Mouse (Mus musculus): ENCODE measurements around the gene Ctnna3.
"Not testable (repeated sequence)": the region's sequence is repeated elsewhere in the genome, so short reads cannot be mapped to it uniquely, and the experiment has no call there.

Ctnna3 gene

DNA sequence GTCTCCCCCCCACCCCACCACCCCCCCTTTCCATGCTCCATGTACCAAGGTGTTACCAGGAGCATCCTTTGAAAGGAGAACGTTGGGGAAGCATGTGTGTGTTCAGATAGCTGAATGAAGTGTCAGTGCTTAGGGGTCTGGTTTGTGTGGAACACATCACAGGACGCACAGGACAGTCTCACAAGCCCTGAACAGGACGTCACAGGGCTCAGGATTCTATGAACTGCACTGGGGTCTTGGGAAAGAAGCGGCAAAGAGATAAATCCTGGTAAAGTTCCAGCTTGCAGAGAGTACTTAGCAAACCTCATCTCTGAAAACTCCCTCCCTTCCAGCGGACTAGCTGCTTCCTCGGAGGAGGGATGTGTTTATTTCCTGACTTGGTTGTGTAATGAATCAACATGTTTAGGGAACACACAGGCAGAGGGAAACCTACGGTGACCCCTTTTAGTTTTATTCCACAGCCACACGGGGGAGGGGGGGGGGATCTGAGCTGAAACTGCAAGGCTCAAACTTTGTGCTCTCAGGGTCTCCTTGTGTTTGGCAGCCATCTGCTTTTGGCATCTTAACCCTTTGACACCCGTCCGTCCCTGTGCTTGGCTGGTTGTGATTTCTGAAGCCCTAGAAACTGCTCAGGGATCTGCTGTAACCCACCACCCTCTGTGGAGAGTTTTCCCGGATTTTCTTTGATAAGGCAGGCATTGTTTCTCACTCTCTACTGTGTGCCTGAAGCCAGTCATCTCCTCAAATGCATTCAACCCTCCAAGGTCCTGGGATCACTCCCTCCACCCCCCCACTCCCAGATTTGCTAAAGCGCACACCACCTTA lies 656.9 kb downstream of the Ctnna3 start:
- DNase-seq, result peak; percentile 55

DNA sequence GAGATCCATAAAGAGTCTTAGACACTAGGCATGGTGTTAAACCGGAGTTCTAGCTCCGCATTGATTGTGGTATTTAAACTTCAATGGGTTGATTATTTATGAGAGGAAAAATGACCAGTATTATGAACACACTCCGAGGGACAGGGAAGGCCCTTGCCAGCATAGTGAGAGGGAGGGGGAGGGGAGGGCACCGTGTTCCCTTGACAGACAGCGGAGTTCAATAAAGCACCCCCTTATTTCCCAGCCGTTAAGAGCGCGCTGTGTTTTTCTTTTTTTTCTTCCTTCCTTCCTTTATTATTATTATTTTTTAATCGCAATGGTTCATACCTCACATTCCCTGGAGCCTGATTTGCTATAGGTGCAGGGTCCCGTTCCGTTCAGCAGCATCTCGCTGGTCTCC lies 657.6 kb downstream of the Ctnna3 start:
- peak; percentile 62 for DNase-seq

DNA sequence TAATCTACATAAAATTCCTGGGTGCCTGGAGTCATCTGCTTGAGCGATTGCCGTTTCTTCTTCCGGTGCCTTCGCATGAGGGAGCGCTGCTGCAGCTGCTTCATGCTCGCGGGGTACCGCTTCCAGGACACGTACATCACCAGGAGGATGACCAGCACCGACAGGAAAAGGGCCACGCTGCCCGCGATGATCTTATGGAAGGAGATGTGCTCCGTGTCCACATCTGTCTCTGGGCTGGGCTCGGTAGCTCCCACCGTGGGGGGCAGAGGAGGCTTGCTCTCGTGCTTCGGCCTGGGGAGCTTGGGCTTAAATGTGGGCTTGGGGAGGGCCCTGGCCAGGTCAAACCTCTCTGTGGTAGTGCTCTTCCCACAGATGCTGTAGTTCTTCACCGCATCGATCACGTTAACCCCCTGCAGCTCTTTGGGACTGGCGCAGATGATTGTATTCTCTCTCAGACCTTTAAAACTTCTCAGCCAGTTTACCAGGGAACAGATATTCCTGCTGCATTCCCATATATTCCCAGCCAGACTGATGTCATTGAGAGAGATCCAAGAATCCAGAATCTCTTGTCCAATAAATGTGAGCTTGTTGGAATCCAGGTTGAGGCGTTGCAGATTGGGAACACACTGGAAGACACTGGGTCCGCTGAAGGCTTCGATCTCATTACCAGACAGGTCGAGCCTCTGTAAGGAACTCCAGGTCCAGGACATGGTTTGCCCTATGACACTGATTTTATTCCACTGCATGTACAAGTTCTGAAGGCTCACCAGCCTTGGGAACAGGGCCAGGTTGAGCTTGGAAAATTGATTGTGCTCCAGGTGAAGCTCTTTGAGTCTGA lies 658.3 kb downstream of the Ctnna3 start:
- DNase-seq, result peak; percentile 78

DNA sequence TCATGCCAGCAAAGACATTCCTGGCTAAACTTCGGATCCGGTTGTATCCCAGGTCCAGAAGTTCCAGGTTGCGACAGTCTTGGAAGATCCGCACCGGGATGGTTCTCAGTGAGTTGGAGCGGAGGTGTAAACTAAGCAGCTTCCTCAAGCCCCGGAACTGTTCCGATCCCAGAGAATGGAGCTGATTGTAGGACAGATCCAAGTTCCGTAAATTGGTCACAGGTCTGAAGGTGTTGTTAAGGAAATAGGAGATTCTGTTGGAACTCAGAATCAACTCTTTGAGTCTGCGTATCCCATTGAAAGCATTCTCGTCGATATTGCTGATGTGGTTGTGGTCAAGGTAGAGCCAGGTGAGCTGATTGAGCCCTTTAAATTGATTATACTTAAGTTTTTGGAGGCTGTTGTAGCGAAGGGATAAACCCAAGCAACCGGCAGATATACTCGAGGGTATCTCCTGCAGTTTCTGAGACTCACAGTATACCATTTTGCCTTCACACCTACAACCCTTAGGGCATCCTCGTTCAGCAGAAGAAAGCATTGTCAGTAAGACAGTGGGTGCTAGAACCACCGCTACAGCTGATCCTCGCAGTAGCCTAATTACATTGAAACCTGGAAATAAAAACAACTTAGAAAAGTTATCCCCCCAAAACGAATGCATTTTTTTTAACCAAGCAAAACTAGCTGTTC lies 659.0 kb downstream of the Ctnna3 start:
- DNase-seq, result peak; percentile 39

DNA sequence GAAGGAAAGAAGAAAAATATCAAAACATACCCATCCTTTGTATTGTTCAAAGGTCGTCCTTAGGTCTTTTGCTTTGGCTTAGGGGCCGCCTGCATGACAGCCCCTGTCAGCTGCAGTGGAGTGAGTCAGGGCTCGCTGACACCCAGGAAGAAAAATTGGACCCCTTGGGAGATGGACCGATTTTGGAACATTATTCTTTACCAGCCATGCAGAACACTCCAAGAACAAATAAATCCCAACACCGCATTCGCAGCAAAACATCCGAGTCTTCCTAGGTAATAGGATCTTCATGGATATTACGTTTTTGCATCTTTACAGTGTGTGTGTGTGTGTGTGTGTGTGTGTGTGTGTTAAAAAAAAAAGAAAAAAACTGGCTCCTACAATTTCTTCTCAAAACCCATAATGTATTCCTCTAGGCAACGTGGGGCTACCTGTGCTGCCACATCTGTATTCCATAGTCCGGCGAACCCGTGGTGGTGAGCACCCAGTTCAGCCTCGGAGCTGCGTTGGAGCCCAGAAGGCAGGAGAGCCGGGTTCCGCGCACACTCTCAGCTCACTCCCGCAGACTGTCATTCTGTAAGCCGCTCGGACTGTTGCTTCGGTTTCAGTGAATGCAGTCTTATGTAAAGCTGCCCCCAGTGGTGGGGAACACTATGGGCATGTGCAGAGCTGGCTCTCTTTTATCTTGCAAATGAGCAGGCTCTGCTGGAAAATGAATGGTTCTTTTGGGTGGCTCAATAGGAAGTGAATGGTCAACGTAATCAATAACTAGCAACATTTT lies 660.0 kb downstream of the Ctnna3 start, which contains the start of gene Lrrtm3:
TSS of gene Lrrtm3 (minus strand) at position 598 of the 781 bp plus-strand sequence.
- DNase-seq, result peak; percentile 96

DNA sequence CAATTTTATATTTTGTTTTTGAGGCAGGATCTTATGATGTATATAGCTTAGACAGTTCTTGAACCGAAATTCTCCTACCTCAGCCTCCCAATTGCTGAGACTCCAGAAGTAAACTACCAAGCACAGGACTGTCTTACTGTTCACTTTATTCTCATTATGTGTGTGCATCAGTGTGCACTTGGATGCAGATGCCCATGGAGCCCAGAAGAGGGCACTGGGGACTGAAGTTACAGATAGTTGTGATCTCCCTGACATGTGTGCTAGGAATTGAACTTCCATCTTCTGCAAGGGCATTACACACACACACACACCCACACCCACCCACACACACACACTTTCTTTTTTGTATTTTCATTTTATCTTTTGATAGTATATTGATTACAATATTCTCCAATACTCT lies 666.6 kb downstream of the Ctnna3 start:
- no peak for DNase-seq

DNA sequence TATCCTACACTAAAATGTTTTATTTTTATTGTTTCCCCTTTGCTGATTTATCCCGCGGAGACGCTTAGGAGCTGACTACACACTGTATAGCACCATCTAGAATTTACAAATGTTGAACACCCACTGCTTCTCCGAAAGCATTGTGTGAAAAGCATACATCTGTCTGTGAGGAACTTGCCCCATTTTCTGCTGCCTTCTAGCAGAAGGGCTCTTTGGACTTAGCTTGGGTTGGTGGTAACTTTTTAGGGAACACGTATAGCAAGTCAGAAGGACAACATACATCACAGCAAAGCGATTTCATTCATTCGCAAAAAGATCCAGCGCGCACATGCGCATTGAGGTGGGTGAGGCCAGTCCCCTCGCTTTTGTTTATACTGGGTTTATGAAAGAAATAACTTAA lies 685.3 kb downstream of the Ctnna3 start:
- no peak for DNase-seq

DNA sequence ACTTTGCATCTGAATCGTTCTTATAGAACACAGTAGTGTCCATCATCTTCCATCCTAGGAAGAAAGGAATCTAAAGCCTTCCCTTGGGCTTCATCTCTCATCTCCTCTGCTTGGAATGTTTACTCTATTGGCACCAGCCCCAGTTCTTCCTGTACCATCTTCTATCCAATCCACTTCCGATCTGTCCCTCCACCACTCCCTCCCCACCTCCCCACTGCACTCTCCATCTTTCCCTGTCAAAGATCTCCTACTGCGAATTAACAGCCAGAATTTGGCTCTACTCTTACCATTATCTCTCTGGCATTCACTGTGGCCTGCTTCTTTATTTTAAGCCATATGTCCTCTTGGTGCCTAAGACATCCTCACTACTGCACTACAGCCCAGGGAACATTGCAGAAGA lies 688.9 kb downstream of the Ctnna3 start:
- peak; percentile 86 for DNase-seq

DNA sequence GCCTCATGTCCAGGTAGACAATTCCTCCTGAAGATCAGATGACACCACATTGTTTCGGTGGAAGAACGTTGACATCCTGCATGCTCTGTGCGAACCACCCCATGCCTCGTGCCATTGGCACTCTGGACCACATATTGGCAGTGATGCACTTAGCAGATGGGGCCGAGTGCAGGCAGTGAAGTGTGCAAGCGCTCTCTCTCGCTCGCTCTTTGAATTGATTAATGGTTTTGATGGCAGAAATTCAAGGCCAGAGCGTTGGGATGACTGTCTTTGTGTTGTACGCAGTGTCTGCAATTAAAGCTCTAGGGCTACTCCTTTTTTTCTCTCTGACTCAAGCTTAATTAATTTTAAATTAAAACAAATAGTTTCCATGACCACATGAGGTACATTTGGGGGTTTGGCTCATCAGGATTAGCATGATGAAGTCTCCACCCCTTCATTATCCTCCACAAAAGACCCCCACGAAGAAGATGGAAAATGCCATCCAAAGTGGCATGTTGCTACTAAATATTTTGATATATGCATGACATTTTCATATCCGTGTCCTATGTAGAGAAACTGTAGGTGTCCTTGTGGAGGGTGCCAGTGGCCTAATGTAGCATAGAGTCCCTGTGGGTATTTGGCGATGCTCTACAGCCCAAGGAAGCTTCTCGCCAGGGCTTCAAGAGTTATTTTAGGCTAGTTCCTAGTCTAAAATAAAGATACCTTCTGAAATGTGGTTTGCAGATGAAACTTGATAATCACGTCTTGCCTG lies 700.7 kb downstream of the Ctnna3 start:
- peak; percentile 90 for DNase-seq

DNA sequence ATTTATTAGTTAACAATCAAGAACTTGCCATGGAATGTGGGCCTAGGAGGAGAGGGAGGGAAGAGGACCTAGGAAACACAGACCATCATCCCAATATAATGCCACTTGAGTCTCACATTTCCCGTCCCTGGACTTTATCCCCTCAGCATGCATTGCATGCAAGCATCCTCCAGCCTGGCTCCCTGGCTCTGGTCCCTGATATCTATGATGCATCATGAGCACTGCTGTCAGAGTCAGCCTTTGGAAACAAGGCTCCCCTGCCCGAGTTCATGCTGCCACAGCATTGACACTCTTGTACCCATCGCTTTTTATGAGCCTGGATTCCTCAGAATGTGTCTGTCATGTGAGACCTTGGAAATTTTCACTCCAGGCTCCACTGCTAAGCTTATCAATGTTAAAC lies 703.6 kb downstream of the Ctnna3 start:
- DNase-seq, result no peak

DNA sequence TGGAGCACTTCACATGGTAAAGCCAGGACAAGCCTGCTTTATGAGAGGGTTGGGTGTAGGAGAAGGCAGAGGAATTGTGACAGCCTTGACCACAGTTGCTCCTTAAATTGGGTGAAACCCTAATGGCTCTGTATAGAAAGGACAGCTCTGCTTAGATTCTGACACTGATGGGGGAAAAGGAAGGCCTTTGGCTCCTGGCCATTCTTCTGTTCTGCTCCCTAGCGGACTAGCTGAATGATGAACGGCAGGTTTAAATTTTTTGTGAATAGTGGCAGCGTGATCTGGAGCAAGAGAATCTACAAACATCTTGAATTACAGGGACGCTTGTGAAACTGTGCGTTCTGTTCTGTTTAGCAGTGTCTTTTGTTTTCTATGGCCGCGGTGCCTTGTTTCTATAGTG lies 705.6 kb downstream of the Ctnna3 start:
- no peak for DNase-seq

DNA sequence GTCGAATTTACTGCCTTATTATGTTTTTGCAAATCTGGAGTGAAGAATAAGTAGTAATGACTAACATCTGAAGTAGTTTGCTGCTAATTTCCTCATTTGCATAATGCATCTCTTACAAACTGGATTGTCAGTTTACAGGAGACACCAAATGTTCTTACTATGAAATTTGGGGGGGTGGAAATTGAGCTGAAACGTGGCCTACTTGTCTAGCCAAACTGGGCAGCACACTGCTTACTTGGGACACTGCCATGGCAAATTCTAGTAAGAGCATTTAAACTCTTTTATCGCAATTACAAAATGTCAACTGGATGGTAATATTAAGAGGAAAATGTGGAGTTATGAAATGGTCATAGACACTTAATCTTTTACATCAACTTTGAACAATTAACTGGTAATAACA lies 716.6 kb downstream of the Ctnna3 start:
- DNase-seq, result no peak

DNA sequence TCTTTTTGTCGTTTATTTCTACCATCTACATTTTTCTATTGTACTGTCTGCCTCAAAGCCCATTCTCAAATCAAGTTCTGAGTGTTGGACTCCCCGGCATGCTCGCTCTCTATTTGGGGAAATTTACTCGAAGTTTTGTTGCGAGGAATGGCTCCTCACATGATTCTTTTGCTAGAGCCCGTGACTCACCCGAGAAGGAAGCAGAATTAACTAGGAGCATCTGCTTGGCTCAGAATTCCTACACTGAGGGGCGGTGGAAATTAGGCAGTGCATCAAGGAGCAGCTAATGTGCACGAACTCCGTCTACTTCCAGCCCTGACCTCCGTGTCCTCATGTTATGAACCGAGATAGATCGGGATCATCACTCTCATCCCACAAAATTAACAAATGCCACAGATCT lies 751.8 kb downstream of the Ctnna3 start:
- no peak for DNase-seq

DNA sequence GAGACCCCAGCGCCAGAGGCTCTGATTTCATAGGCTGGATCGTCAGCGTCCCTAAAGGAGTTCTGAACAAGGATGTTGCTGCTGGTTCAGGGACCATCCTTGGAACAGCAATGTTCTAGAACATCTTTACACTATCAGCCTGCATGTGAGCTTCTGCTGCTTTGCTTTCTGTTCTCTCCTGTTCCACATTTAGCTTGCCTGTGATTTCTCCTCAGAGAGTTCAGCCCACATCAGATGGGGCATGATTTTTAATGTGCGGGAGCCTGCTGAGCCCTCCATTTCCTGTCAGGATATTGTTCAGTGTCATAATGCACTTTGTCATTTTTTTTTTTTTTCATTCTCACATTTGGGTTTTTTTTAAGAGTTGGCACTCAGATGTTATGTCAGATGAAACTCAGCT lies 752.8 kb downstream of the Ctnna3 start:
- no peak for DNase-seq

DNA sequence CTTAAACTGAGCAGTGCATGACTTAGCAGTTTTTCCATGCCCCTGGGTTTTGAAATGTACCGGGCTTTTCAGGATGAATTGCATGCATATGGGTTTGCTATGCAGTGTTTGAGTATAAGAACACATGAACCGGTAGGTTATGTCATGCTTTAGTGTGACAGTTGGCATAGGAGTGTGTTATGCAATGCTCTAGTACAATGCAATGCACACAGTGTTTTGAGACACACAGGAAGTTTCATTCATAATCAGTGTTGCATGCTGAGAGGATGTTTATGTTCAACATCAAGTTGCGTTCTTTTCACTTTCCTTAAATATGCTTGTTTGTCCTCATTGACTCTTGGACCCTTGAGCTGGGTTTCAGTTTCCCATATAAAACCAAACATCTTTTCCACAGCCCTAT lies 758.1 kb downstream of the Ctnna3 start:
- no peak for DNase-seq

DNA sequence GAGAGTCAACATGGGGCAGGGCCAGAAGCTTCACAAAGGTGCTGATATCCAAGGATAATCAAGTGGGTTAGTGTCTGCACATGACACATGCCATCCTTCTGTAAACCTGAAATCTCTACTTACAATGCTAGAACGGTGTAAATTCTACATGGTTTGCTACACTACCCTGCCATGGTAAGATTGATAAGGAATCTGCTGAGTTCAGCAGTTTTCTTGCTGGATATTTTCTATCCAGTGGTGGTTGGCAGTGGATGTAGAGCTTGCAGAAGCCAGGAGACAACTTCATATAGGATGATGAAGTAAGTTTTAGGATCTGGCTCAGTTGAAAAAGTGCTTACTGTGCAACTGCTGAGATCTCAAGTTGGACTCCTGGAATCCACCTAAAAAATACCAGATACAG lies 767.7 kb downstream of the Ctnna3 start:
- DNase-seq, result no peak

DNA sequence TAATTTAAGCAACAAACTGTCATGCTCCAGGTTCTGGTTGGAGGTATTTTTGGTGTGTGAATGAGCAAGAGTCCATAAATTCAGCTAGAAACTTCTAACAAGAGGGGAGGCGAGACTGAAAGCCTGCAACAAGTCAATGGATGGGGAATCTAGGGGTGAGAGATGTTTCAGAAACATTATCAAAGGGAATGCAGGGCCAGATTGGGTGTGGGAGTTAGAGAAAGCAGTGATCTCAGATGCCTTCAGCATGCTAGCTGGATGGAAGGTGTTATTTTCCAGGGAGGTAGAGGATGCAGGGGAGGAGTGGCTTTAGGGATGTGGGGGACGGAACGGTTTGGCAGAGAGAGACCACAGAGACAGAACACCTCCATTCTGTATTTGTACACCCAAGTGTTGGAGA lies 785.7 kb downstream of the Ctnna3 start:
- DNase-seq, result no peak

DNA sequence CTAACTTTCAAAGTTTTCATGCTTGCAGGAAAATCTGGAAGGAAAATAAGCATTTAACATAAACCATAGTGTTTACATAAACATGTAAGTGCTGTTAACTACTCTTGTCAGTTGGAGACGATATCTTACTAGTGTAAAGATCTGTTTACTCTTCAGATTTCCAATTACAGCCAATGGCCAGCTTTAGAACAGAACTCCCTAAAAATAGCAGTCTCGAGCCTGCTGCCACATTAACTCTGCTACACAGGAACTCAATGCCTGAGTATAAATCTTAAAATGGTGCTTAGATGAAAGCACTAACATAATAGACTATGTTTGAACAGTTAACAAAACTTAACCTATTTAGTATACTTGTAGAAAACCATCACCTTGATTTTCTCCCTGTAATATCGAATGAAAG lies 793.1 kb downstream of the Ctnna3 start:
- DNase-seq, result no peak

DNA sequence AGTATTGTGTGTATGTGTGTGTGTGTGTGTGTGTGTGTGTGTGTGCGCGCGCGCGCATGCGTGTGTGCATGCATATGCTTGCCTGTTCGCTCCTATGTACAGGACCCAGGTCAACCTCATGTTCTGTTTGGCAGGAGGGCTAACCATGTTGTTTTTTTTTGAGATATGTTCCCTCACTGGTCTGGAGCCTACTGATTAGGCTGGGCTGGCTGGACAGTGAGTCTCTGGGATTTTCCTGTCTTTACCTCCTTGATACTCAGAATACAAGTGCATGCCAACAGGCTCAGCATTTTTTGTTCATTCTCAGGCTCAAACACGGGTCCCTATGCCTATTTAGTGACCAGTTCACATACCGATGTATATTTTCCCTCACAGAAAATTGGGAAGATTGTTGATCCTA lies 794.1 kb downstream of the Ctnna3 start:
- no peak for DNase-seq

DNA sequence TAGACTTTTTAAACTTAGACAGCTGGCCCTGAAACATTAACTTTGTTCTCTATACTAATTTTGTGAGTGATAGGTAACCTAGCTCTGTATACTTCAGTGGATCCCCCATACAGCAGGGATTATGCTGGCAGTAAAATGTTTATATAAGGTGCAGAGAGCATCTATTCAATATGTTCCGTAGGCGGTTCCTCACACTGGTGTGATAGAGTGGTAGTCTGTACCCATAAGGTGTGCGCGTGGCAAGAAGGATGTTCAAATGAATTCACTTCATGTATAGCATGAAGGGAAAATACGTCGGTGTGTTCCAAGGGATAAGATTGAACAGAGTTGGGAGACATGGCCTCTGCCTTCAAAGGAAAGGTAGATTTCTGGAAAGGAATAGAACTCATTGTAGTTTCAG lies 794.5 kb downstream of the Ctnna3 start:
- no peak for DNase-seq

DNA sequence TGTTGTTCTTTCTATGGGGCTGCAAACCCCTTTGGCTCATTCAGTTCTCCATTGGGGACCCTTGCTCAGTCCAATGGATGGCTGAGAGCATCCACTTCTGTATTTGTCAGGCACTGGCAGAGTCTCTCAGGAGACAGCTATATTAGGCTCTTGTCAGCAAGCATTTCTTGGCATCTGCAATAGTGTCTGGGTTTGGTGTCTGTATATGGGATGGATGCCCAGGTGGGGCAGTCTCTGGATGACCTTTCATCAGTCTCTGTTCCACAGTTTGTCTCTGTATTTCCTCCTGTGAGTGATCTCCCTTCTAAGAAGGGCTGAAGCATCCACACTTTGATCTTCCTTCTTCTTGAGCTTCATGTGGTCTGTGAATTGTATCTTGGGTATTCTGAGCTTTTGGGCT lies 795.9 kb downstream of the Ctnna3 start:
- not testable (repeated sequence) for DNase-seq

DNA sequence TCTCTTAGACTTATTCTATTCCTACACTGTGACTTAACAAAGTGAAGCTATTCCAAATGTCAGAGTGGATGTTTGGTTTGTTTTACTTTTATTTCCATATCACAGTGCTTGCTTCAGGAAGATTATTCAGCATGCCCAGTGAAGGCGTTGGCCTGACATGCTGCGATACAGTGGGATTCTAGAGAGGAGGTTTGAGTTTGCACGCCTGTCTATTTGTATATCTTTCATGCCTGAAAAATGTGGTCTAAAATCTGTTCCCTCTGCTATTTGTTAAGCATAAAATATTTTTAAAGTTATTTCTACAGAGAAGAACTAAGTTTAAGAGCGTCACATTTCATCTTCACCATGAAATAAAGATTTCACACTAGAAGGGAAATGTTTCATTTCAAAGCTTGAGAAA lies 813.5 kb downstream of the Ctnna3 start:
- no peak for DNase-seq
